Mouse (Mus musculus) cerebellum, adult 11 months (tissue): ENCODE measurements around the gene Map6.
A peak's percentile ranks its signal among the peaks of the same experiment; 100 is the strongest.

Source experiments
- DNase-seq: peaks from one replicate; pipeline ENCODE4 v3.0.0; 2022

Map6 gene

DNA sequence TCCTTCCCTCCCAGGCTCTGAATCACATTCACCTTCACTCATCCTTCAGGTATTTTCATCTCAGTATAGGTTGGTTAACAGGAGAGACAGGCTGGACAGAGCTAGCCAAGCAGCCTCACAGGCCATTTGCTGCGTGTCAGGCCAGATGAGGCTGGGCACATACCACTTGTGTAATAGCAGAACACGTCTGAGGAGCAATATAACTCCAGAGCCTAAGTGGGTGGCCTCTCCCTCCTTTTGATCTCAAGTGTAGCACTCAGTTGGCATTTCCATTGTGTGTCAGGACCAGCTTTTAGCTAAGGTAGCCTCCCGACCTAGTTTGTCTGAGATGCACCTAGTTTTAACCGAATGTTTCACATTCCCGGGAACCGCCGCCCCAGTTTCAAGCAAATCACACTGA is 49.0 kb downstream of the Map6 start:
- DNase-seq = no peak

DNA sequence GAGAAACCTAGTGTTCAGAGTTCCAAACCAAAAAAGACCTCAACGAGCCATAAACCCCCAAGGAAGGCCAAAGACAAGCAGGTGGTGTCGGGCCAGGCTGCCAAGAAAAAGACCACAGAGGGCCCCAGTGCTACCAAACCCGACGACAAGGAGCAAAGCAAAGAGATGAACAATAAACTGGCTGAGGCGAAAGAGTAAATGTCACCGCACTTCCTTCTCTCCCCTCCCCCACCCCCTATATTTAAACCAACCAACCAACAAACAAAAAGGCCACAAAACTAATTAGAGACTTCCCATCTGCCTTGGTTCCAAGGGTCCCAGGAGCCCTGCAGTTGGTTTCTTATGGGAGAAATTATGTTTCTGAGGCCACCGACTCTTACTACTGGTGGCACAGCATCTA is 50.2 kb downstream of the Map6 start:
- DNase-seq = no peak

GRCm38 (mm10) chr7:99320524-99320923 is 53.3 kb downstream of the Map6 start:
- DNase-seq = no peak

DNA sequence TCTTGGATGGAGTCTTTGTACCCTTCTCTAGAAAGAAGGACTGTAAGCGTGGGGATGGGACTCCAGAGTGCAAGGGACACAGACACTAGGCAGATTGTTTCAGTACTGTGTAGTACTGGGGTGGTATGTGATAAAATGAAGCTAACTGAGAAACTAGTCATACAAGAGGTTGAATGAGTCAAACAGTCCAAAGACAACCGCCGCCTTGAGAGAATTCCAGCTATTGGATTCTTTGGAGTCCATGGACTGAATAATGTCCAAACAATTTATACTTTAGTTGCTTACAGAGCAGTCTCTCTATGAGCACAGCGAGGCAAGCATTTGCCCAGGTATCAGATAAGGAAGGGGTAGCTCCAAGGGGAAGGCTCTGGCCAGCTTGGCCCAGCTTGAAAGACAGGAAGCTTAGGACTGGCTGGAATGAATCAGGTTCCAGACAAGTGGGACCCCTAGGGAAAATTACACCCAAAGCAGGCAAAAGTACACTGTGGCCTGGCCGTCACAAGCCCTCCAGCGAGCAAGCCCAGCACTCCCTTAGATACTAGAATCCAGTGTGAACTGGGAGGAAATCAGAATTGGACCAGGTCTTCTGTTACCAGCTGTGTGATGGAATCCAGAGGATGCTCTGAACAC is 55.6 kb downstream of the Map6 start:
- no peak for DNase-seq

- no peak for DNase-seq
These were observed 56.1 kb downstream of the Map6 start for GRCm38 (mm10) chr7:99323321-99323700.

GRCm38 (mm10) chr7:99324810-99325209 is 57.6 kb downstream of the Map6 start:
- DNase-seq = no peak

- DNase-seq = no peak
These were observed 58.9 kb downstream of the Map6 start for GRCm38 (mm10) chr7:99326128-99326527.

GRCm38 (mm10) chr7:99328847-99329246 is 61.6 kb downstream of the Map6 start:
- DNase-seq = no peak

GRCm38 (mm10) chr7:99330012-99330411 is 62.8 kb downstream of the Map6 start:
- DNase-seq = no peak

DNA sequence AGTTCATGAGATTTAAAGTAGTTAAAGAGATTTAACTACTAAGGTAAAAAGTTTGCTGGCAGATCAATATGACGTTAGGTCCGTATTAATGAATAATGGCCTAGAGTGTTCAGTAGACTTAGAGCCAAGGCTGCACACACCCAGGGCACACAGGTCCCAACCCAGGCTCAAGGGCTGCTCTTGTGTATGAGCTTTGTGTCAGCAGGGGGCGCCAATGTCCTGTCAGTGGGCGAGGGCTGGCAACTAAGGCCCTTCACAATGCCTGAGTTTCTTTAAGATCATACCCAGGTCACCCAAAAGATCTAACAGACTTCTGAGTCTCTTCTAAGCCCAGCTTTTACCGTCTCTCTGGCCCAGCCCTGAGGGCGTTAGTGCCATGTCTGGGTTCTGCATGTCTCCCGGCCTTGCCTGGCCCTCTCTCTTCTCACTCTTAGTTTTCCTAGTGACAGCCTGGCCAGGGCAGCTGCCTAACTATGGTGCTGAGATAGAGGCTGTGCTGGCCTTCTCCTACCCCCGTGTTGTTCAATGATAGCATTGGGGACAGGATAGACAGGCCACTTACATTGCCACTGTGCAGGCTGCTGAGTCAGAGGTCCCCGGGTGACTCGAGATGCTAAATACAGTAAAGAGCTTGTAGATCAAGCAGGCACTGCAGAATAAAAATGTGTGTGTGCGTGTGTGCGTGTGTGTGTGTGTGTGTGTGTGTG is 65.7 kb downstream of the Map6 start:
- DNase-seq = peak; percentile 50

- DNase-seq = no peak
These were observed 73.5 kb downstream of the Map6 start for GRCm38 (mm10) chr7:99340736-99341135.

DNA sequence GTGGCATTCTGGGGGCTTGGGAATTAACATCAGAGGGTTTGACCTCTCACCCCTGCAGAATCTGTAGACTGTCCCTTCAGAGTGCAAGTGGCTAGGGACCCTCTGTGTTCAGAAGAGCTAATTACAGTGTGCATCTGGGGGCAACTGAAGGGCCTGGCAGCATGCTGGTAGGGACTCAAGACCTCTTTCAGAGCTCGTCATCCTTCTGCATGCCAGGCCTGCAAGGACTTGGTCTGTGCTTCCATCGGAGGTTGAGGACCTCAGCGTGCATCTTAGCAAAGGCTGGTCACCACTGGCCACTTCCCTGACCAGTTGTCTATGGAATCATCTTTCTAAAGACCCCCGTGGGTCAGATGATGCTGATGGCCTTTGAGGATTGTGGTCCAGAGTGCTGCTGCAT is 76.3 kb downstream of the Map6 start:
- no peak for DNase-seq

GRCm38 (mm10) chr7:99347268-99347667 is 80.0 kb downstream of the Map6 start:
- DNase-seq = no peak

DNA sequence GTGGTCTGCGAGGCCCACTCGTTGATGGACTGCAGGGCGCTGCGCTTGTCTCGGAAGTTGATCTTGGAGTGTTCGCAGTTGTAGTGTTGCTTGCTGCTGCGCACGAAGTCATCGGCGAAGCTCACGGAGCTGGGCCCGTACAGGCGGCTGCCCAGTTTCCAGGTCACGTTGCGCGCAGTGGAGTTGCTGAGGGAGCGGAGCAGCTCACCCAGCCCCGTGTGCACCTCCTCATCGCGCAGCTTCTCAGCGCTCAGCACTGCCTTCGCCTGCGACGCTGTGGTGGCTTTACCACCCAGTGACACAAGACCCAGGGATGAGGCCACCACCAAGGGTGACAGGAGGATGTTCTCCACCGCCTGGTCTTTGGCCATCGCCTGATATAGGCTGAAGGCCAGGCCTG is 81.6 kb downstream of the Map6 start:
- no peak for DNase-seq

DNA sequence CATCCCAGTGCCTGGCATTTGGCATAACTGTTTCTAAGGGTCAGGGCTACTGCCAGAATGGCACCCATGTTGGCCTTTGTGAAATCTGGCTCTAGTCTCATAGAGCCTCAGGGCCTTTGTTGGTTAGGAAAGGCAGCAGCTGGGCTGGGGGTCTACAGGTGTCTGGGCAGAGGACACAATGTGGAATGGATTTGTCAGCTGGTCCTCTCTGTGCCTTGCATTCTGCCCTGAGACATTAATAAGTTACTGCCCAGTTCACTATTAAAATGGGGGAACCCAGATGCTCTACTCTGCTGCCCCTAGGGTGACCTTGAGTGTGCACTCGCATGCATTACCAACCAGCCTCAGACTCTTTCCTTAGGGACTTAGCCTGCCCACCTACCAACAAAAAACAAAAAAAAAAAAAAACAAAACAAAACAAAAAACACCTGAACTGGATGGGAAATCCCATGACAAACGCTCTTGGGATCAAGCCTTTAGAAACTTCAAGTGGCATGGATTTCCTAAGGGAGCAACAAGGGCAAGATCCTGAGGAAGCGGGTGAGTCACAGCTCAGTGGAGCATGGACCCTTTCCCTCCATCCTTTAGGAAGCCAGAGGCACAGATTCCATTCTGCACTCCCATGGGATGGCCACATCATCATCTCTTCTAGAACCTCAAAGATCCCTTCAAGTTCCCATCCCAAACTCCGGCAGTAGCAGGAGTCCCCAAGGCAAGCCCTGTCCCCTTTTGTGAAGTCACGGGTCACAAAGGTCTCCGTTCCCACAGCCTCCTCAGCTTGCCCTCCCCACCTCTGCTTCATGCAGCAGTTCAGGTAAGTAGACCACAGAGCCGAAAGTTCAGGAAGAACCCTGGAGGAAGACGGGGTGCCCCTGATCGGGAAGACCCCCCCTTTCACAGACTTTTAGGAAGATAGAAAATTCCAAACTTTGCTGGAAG is 82.8 kb downstream of the Map6 start:
- no peak for DNase-seq

GRCm38 (mm10) chr7:99351104-99351801 is 84.0 kb downstream of the Map6 start:
- DNase-seq = peak; percentile 55

GRCm38 (mm10) chr7:99351802-99352517 is 84.7 kb downstream of the Map6 start:
- no peak for DNase-seq

DNA sequence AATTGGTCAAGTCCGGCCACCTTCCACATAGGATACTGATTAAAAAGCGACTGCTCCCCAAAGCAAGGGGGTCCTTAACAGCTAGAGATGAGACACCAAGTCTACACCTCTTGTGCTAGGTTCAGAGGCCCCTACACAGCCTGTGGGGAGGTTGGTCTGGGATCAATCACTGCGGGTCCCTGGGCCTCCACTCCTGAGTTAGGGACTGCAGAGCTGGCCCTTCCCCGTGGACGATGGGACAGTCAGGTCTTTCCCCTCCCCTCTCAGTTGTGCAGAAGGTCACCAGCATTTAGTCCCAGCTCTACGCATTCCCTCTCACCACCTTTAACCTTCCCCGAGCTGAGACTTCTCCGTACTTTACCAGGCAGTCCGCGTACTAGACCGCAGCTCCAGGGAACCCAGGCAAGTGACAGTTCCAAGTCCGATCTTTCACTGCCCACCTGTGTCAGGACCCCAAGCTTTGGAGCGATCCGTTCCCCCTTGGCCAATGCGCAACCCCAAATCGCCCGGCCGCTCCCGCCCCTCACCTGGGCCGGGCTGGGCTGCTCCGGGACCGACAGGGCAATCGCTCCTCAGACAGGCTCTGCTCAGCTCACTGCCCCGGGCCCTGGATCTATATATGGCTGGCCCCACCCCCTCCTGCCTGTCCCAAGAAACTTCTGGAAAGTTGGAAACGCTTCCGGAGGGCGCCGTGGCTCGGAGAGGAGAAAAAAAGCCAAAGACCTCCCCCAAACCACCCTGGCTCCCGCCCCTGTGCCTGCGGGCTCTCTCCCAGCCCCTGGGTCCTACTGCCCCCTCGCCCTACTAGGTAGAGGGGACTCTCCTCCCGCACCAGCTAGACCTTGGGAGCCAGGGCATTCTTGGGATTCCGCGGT is 85.5 kb downstream of the Map6 start, which contains the start of gene Serpinh1:
TSS of gene Serpinh1 (minus strand) at position 714 of the 875 bp plus-strand sequence.
- no peak for DNase-seq

GRCm38 (mm10) chr7:99355731-99356131 is 88.5 kb downstream of the Map6 start:
- DNase-seq = no peak

- DNase-seq = no peak
These were observed 89.1 kb downstream of the Map6 start for GRCm38 (mm10) chr7:99356244-99356930.

GRCm38 (mm10) chr7:99357201-99357600 is 90.0 kb downstream of the Map6 start:
- no peak for DNase-seq
